Mouse (Mus musculus) ES-E14 (cell line): ENCODE measurements at regions not wholly inside any gene's neighbourhood (a gene's known extent, or its start where the extent isn't known, plus 50 kb on each side); places are given as distances from the start of the nearest gene placed in this dataset.

ENCODE experiments used
- DNase-seq: peaks from one replicate; pipeline ENCODE4 v3.0.0-alpha.2; 2013; ENCODE audit warnings: low read depth, low spot score
- H3K27ac ChIP-seq: 2 replicates; pipeline ENCODE4 v1.5.1; 2012; ENCODE audit warnings: low read depth, mild to moderate bottlenecking, low read length, moderate library complexity, mixed read lengths; ENCODE audit not compliant: poor library complexity, insufficient read depth, severe bottlenecking
- H3K36me3 ChIP-seq: 2 replicates; pipeline ENCODE4 v1.6.1; 2012; ENCODE audit warnings: mild to moderate bottlenecking, low read length, moderate library complexity, mixed read lengths; ENCODE audit not compliant: control insufficient read depth, poor library complexity, insufficient read depth, severe bottlenecking
- H3K4me1 ChIP-seq, 2 experiments: fragments of 150-350 bp in 1 of 2; sonication (generic) in 1 of 2; 2 replicates each; pipeline ENCODE4 v1.6.1; 2012; ENCODE audit warnings: low read length in 2 of 2, mild to moderate bottlenecking in 1 of 2, mixed read lengths in 1 of 2; ENCODE audit not compliant: control insufficient read depth in 2 of 2, insufficient read depth in 2 of 2, poor library complexity in 1 of 2
- H3K4me3 ChIP-seq, 2 experiments: fragments of 150-350 bp in 1 of 2; sonication (generic) in 1 of 2; 2 replicates each; pipeline ENCODE4 v1.5.1; 2012; ENCODE audit warnings: low read length in 2 of 2, low read depth in 1 of 2, mild to moderate bottlenecking in 1 of 2, mixed read lengths in 1 of 2; ENCODE audit not compliant: insufficient read depth in 1 of 2, poor library complexity in 1 of 2, severe bottlenecking in 1 of 2
- H3K9ac ChIP-seq: 2 replicates; pipeline ENCODE4 v1.6.1; 2012; ENCODE audit warnings: low read depth, mild to moderate bottlenecking, low read length, mixed read lengths; ENCODE audit not compliant: poor library complexity, insufficient read depth, severe bottlenecking
- H3K9me3 ChIP-seq: fragments of 150-350 bp; sonication (generic); 2 replicates; pipeline ENCODE4 v1.6.1; 2012; ENCODE audit warnings: low read depth, mild to moderate bottlenecking, low read length; ENCODE audit not compliant: control insufficient read depth, insufficient read depth
- CHD2 ChIP-seq: IDR thresholded peaks from 2 replicates; pipeline ENCODE4 v1.6.1; 2014; ENCODE audit warnings: mild to moderate bottlenecking, low read depth, low read length, inconsistent platforms
- HCFC1 ChIP-seq: IDR thresholded peaks from 2 replicates; pipeline ENCODE4 v1.6.1; 2012; ENCODE audit warnings: low read length, inconsistent platforms, borderline replicate concordance; ENCODE audit not compliant: insufficient read depth
- MAFK ChIP-seq: IDR thresholded peaks from 2 replicates; pipeline ENCODE4 v1.6.1; 2014; ENCODE audit warnings: mild to moderate bottlenecking, low read depth, low read length, inconsistent platforms; ENCODE audit not compliant: insufficient read depth
- ZC3H11A ChIP-seq: IDR thresholded peaks from 2 replicates; pipeline ENCODE4 v1.6.1; 2012; ENCODE audit warnings: low read depth, mild to moderate bottlenecking, inconsistent platforms, low read length, borderline replicate concordance
- ZNF384 ChIP-seq: IDR thresholded peaks from 2 replicates; pipeline ENCODE4 v1.6.1; 2012; ENCODE audit warnings: low read depth, low read length, inconsistent platforms
- in situ Hi-C, 2 experiments: fragments of 600-800 bp; cut with MboI; formaldehyde crosslinking; loops; one replicate each; pipeline ENCODE4 v1.15.1; 2025; ENCODE audit warnings: low sequenced_read_pairs in 2 of 2, inconsistent platforms in 1 of 2; ENCODE audit not compliant: unreplicated experiment in 2 of 2

GRCm38 (mm10) chr13:42358588-42358987, 57.3 kb downstream of the Edn1 start:
- H3K36me3 ChIP-seq = no peaks in the 10 kb centered on the region
- TF ChIP-seq MAFK (no peak), HCFC1 (no peak), ZNF384 (no peak), ZC3H11A (no peak), CHD2 (no peak)
- H3K4me3 ChIP-seq = no peak overlapping the region
- no peak overlapping the region for H3K27ac ChIP-seq
- no peaks in the 10 kb centered on the region for H3K9me3 ChIP-seq
- no peaks in the 10 kb centered on the region for H3K4me1 ChIP-seq
- no peak overlapping the region for H3K9ac ChIP-seq
- DNase-seq = no peak
- in situ Hi-C loops = no loop called here

GRCm38 (mm10) chr13:42367655-42368554, 66.6 kb downstream of the Edn1 start:
- TF ChIP-seq ZC3H11A (no peak), MAFK (no peak), CHD2 (no peak), ZNF384 (no peak), HCFC1 (no peak)
- Histone ChIP-seq H3K9ac (no peak overlapping the region), H3K36me3 (no peaks in the 10 kb centered on the region), H3K4me3 (no peak overlapping the region), H3K27ac (no peak overlapping the region), H3K4me1 (no peaks in the 10 kb centered on the region), H3K9me3 (no peaks in the 10 kb centered on the region)
- DNase-seq = no peak
- in situ Hi-C loops = no loop called here

- Histone ChIP-seq H3K4me3 (no peak overlapping the region), H3K27ac (no peak overlapping the region), H3K36me3 (no peaks in the 10 kb centered on the region), H3K9me3 (no peaks in the 10 kb centered on the region), H3K4me1 (no peaks in the 10 kb centered on the region), H3K9ac (no peak overlapping the region)
- in situ Hi-C loops = no loop called here
- DNase-seq = no peak
- no peak for TF ChIP-seq ZC3H11A
- TF ChIP-seq MAFK = no peak
- TF ChIP-seq CHD2 = no peak
- TF ChIP-seq ZNF384 = no peak
- TF ChIP-seq HCFC1 = no peak
Measured at GRCm38 (mm10) chr13:42369826-42370225, 68.5 kb downstream of the Edn1 start.

- DNase-seq = no peak
- TF ChIP-seq MAFK (no peak), ZNF384 (no peak), ZC3H11A (no peak), HCFC1 (no peak), CHD2 (no peak)
- no peaks in the 10 kb centered on the region for H3K9me3 ChIP-seq
- H3K4me1 ChIP-seq = no peaks in the 10 kb centered on the region
- in situ Hi-C loops = no loop called here
- H3K4me3 ChIP-seq = no peak overlapping the region
- no peaks in the 10 kb centered on the region for H3K36me3 ChIP-seq
- no peak overlapping the region for H3K9ac ChIP-seq
- H3K27ac ChIP-seq = no peak overlapping the region
Measured at GRCm38 (mm10) chr13:42372201-42372600, 70.9 kb downstream of the Edn1 start.

- Histone ChIP-seq H3K4me3 (no peak overlapping the region), H3K36me3 (no peaks in the 10 kb centered on the region), H3K4me1 (no peaks in the 10 kb centered on the region), H3K27ac (no peak overlapping the region), H3K9me3 (no peaks in the 10 kb centered on the region), H3K9ac (no peak overlapping the region)
- TF ChIP-seq ZC3H11A (no peak), MAFK (no peak), ZNF384 (no peak), CHD2 (no peak), HCFC1 (no peak)
- DNase-seq = no peak
- in situ Hi-C loops = no loop called here
Measured at GRCm38 (mm10) chr13:42374181-42374596, 72.9 kb downstream of the Edn1 start.
